23 mouse cellular contexts compared by ENCODE assay signal in the genomic region with DNA sequence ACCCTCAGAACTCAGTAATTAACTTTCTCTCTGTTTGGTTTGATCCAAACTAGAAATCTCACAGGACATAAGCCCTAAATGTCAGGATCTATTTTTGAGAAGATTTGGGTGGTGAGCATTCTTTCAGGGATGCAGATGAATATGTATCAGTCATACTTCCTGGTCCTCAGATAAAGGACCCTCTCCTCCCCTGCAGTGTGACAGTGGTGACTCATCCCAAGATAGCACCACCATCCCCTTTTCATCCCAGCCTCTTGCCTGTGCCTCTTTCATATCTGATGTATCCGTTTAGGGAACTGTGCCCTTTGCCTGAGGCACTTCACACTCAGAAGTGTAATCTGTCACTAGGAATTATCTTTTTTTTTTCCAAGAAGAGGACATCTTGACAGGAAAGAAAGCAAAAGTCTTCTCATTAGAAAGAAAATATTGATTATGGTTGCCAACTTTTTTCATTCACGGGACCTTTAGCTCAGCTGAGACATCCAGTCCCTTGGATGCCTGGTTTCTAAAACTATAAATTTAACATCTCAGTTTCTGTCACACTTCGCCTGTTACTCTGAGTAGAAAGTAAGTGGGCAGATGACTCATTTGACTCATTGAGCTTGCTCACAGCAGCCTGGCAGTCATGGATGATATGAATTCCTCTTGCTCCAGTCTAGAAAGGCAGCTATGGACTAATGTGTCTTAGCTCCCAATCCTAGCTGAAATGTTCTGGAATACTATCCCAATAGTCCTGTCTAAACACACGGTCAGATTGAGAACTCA.
DNase-seq lines count a peak whose midpoint lies in the region; TF ChIP-seq lines count a peak whose summit lies in the region.
"Had no signal": no experiment of that assay in that cellular context is flagged by ENCODE, and none has a peak within 500 bp of the region (broad histone marks: within the 10 kb centered on the region; RNA-seq: fewer than 3 reads in every experiment).

No protein-coding gene starts in this region.

- H3K4me3 ChIP-seq in cortical plate, adult 2 months (ENCODE audit: insufficient read depth, low read length), result no peak overlapping the region
- H3K4me3 ChIP-seq: embryonic facial prominence, embryonic 10.5 days; erythroblast, embryonic 14.5 days; forebrain, embryonic 13.5 days; gastrocnemius, adult 2 months; heart, embryonic 12.5 days; hindbrain, embryonic 12.5 days; megakaryocyte, embryonic 14.5 days had no signal

- H3K4me1 ChIP-seq in cortical plate, adult 2 months (ENCODE audit: control insufficient read depth, insufficient read depth, low read length), result peaks cover 4% of the 10 kb centered on the region
- H3K4me1 ChIP-seq: embryonic facial prominence, embryonic 10.5 days; forebrain, embryonic 13.5 days; heart, embryonic 12.5 days; hindbrain, embryonic 12.5 days; megakaryocyte, embryonic 14.5 days had no signal

- H3K27ac ChIP-seq in cortical plate, adult 2 months (ENCODE audit: insufficient read depth, low read length), result peak overlapping the region; percentile 50; the same call in 1 of the 2 replicates
- H3K27ac ChIP-seq: embryonic facial prominence, embryonic 10.5 days; forebrain, embryonic 13.5 days; hindbrain, embryonic 12.5 days had no signal

- no peak for TF ChIP-seq CTCF in cortical plate, adult 2 months (IDR thresholded peaks at IDR 0.05; ENCODE audit: extremely low read depth, insufficient read depth, low read length)

- no peak for TF ChIP-seq POLR2A in cortical plate, adult 2 months (IDR thresholded peaks at IDR 0.05; ENCODE audit: extremely low read depth, insufficient read depth, low read length)

- DNase-seq in frontal cortex, postnatal 36 days (ENCODE audit: low spot score in 2 of 2), result peak; percentile 15 to 38
- DNase-seq in frontal cortex, postnatal 10 days (ENCODE audit: low spot score in 2 of 2), result no peak
- peak; percentile 10 to 26 for DNase-seq in right cerebral cortex, adult 2 months (ENCODE audit: low spot score in 2 of 2)
- DNase-seq in right cerebral cortex, postnatal 10 days (ENCODE audit: low spot score in 2 of 2), result no peak
- no peak for DNase-seq in kidney, postnatal 36 days
- no peak for DNase-seq in layer of hippocampus, adult 9-10 months (ENCODE audit: low spot score)
- DNase-seq in cerebellum, adult 11 months, result no peak
- DNase-seq: adrenal gland, postnatal 36 days; B cell, adult 2 months; cerebellum, adult 2 months; gastrocnemius, adult 2 months; heart, postnatal 14 days; kidney, adult 18-20 months; kidney, postnatal 10 days; lung, adult 18-20 months; thymus, adult 2 months had no signal

Comparison
In these comparisons a context has a peak if more than half of its experiments do, and no peak if none do; other contexts are left out.
1. DNase-seq: peak in frontal cortex, postnatal 36 days (2 of 2) and right cerebral cortex, adult 2 months (2 of 2); none in frontal cortex, postnatal 10 days (0 of 2), right cerebral cortex, postnatal 10 days (0 of 2), kidney, postnatal 36 days (0 of 2), layer of hippocampus, adult 9-10 months (single experiment) and cerebellum, adult 11 months (single experiment).